Mouse (Mus musculus) liver, adult 2 months (tissue): ENCODE results near the gene Fsd1.

Source experiments
- CTCF ChIP-seq: fragments of 200-500 bp; IDR thresholded peaks from 2 replicates; pipeline ENCODE4 v1.5.1; 2011; ENCODE audit warnings: low read depth, low read length, control low read depth
- POLR2A ChIP-seq: fragments of 200-500 bp; IDR thresholded peaks from 2 replicates; pipeline ENCODE4 v1.6.1; 2011; ENCODE audit warnings: low read length, control low read depth; ENCODE audit not compliant: insufficient read depth; ENCODE audit errors: extremely low read depth

DNA sequence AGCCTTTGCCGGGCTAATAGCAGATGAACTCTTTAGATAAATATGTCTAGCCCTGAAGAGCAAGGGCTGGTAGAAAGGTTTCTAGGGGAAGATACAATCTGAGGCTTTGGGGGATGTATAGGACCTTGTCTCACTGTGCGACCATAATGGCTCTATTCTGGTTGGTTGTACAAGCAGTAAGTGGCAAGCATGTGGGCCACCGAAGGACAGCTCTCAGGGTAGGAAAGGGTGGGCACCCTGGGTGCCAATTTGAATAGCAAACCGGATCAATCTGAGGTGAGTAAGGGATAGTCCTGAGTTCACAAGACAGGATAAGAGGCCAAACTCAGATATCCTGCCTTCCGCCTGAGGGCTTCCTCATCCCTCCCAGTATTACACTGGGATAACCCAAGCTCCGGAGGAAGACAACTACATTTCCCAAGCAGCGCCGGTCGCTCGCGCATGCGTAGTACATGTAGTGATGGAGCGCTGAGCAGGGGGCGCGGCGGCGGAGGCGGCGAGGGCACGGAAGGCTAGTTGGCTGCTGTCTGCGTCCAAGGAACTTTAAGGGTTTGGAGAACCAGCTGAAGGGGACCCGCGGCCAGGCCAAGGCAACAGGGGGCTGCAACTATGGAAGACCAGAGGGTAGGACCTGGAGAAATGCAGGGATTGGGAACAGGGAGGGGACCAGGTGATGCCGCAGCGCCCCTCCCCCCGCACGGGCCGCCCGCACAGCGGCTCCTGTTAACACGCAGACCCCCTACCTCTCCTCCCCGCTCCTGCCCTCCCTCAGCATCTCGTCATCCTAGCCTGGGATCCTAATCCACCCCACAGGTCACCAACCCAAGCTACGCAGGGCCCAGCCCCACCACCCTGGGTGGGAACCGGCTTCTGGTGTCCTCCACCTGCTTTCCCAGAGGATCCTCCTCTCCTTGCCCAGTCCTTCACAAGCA lies at the start of gene Fsd1:
- no peak for TF ChIP-seq CTCF
- TF ChIP-seq POLR2A = no peak
